Mouse (Mus musculus) embryonic fibroblast, embryonic 13.5 days (primary cell): ENCODE measurements around the gene Mthfd1l.

Source experiments
- CTCF ChIP-seq: IDR thresholded peaks from 2 replicates; pipeline ENCODE4 v1.5.1; 2011; ENCODE audit warnings: mild to moderate bottlenecking, control low read depth, low read length, moderate library complexity, borderline replicate concordance; ENCODE audit not compliant: insufficient read depth
- POLR2A ChIP-seq: IDR thresholded peaks from 2 replicates; pipeline ENCODE4 v1.6.1; 2011; ENCODE audit warnings: low read depth, mild to moderate bottlenecking, control low read depth, low read length, moderate library complexity

DNA sequence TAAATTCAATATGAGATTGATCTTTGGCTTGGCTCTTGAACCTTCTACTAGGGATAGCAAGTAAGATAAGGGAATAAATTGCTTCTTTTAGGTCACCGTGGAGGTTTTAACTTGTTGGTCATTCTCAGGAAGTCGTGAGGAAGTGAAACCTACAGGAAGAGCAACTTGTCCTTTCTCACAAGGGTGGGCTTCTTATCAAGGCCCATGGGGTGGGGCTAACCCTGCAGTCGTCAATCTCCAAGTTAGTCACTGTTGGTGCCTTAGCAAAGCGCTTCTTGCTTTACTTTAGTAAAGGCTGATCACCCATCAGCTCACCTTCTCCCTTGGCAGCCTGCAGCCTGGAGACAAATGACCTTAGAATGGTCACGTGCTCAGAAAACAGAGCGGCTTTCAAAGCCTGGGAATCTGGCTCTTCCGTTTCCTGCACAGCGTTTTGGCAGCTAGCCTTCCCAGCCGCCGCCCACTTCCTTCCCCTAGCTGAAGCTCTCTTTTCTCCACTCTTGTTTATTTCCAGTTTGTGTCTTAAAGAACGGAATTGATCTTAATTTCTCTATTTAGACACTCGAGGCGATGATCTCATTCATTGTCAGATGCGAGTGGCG, 106.8 kb downstream of the Mthfd1l start:
- no peak for TF ChIP-seq POLR2A
- no peak for TF ChIP-seq CTCF
